Mouse (Mus musculus) forebrain, embryonic 10.5 days (tissue): Measurements from ENCODE around the gene Pmis2. TPM values are rescaled to one million over a fixed set of nuclear protein-coding genes. Genes with fewer than 3 reads are reported as not detected.

Source experiments
- DNase-seq: peaks from one replicate; pipeline ENCODE4 v3.0.0-alpha.2; 2017; ENCODE audit warnings: low spot score; ENCODE audit errors: extremely low spot score
- H3K27ac ChIP-seq: fragments of 300-500 bp; sonication (generic); 2 replicates; pipeline ENCODE4 v1.5.1; 2016; ENCODE audit warnings: mild to moderate bottlenecking
- H3K27me3 ChIP-seq: fragments of 300-500 bp; sonication (generic); 2 replicates; pipeline ENCODE4 v1.6.1; 2016; ENCODE audit warnings: mild to moderate bottlenecking; ENCODE audit not compliant: poor library complexity, severe bottlenecking
- H3K36me3 ChIP-seq: fragments of 300-500 bp; sonication (generic); replicated peaks from 2 replicates; pipeline ENCODE4 v1.6.1; 2016; ENCODE audit warnings: mild to moderate bottlenecking, moderate library complexity
- H3K4me1 ChIP-seq: fragments of 300-500 bp; sonication (generic); 2 replicates; pipeline ENCODE4 v1.6.1; 2016
- H3K4me3 ChIP-seq: fragments of 300-500 bp; sonication (generic); 2 replicates; pipeline ENCODE4 v1.5.1; 2016; ENCODE audit warnings: mild to moderate bottlenecking, moderate library complexity
- H3K9me3 ChIP-seq: fragments of 300-500 bp; sonication (generic); 2 replicates; pipeline ENCODE4 v1.6.1; 2016; ENCODE audit warnings: mild to moderate bottlenecking, moderate library complexity
- WGBS: fragments of 180-500 bp; shearing (Covaris S2); methylation state at CpG from one replicate; pipeline ENCODE4 v1.1.7; 2016; 5-methylcytosine and 5-hydroxymethylcytosine counted together
- polyA plus RNA-seq: library from polyadenylated mRNA; unstranded; fragments of >200 nt; fragmentation: Nextera tagmentation; extraction: Ambion mirVana; gene quantifications from 2 replicates; pipeline ENCODE4 v1.2.1, GENCODE M21; 2016

Gene Pmis2
- polyA plus RNA-seq, result not detected in 2 replicates

GRCm38 (mm10) chr7:30671480-30671879, at the start of gene Pmis2:
Gene Pmis2, minus strand, starts transcription at chr7:30671605.
- H3K9me3 ChIP-seq, result no peaks in the 10 kb centered on the region
- no peak within 1 kb of the TSS for H3K27ac ChIP-seq
- H3K4me1 ChIP-seq, result no peaks in the 10 kb centered on the region
- no peaks in the 10 kb centered on the region for H3K36me3 ChIP-seq
- no peak for DNase-seq
- WGBS, result 73% methylated on average over 9 of the region's 9 CpGs
- H3K27me3 ChIP-seq, result no peaks in the 10 kb centered on the region
- no peak within 1 kb of the TSS for H3K4me3 ChIP-seq

- H3K4me1 ChIP-seq, result peaks cover 27% of the 10 kb centered on the region
- DNase-seq, result no peak
- H3K27ac ChIP-seq, result no peak overlapping the region
- 98% methylated on average over 5 of the region's 5 CpGs for WGBS
- H3K36me3 ChIP-seq, result no peaks in the 10 kb centered on the region
- no peaks in the 10 kb centered on the region for H3K9me3 ChIP-seq
- peaks cover 48% of the 10 kb centered on the region for H3K27me3 ChIP-seq
- no peak overlapping the region for H3K4me3 ChIP-seq
Observed at GRCm38 (mm10) chr7:30719669-30720068, 48.3 kb upstream of the Pmis2 start.

DNA sequence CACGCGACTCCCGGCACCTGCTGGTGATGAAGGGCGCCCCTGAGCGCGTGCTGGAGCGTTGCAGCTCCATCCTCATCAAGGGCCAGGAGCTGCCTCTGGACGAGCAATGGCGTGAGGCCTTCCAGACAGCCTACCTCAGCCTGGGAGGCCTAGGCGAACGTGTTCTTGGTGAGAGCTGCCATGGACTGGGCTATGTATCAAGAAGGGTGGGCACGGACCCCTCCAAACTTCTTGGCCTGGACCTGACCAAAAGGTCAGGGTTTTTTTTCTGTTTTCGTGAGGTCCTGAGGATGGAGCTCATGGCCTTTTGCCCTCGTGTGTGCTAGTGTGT, 46.3 kb upstream of the Pmis2 start:
- H3K4me1 ChIP-seq, result peaks cover 14% of the 10 kb centered on the region

DNA sequence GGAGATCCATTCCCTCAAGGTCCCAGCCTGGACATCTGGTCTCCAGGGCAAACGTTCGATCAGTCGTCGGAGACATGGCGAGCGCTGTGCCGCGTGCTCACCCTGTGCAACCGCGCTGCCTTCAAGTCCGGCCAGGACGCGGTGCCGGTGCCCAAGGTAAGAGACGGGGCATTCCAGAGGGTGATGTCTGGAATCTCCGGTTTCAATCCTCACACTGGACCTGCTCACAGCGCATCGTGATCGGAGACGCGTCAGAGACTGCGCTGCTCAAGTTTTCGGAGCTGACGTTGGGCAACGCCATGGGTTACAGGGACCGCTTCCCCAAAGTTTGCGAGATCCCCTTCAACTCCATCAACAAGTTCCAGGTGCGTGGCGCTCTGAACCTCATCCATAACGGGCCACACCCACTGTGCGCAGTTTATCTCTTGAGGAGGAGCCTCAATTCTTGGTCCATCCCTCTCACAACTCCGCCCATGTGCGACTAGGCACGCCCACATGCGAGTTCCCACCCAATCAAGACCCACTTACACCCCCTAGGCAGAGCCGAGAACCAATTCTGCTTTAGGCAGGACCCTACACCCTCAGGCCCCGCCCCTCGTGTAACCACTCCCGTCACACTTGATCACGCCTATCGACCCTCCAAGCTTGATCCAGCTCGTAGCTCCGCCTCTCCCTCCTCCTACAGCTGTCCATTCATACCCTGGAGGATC, 45.8 kb upstream of the Pmis2 start:
- peak overlapping the region; percentile 54 for H3K4me3 ChIP-seq
- WGBS, result 1% methylated on average over 43 of the region's 43 CpGs
- peak; percentile 89 for DNase-seq
- H3K27me3 ChIP-seq, result peaks cover 49% of the 10 kb centered on the region
- H3K27ac ChIP-seq, result peak overlapping the region; percentile 62; the same call in 1 of the 2 replicates
- H3K4me1 ChIP-seq, result peaks cover 14% of the 10 kb centered on the region
- H3K9me3 ChIP-seq, result no peaks in the 10 kb centered on the region
- H3K36me3 ChIP-seq, result no peaks in the 10 kb centered on the region

More for the DNA sequence above, 46.3 kb upstream of the Pmis2 start:
- DNase-seq, result no peak
- H3K36me3 ChIP-seq, result no peaks in the 10 kb centered on the region
- no peaks in the 10 kb centered on the region for H3K9me3 ChIP-seq
- H3K4me3 ChIP-seq, result peak overlapping the region; percentile 54
- H3K27ac ChIP-seq, result peak overlapping the region; percentile 62; the same call in 1 of the 2 replicates
- 9% methylated on average over 14 of the region's 14 CpGs for WGBS
- peaks cover 49% of the 10 kb centered on the region for H3K27me3 ChIP-seq

- no peak for DNase-seq
- Histone ChIP-seq H3K27me3 (peaks cover 23% of the 10 kb centered on the region), H3K4me3 (no peak within 1 kb of the TSS), H3K27ac (no peak within 1 kb of the TSS), H3K9me3 (no peaks in the 10 kb centered on the region), H3K36me3 (no peaks in the 10 kb centered on the region), H3K4me1 (peaks cover 3% of the 10 kb centered on the region)
- WGBS, result 86% methylated on average over 3 of the region's 3 CpGs
Observed at GRCm38 (mm10) chr7:30711942-30712341, 40.5 kb upstream of the Pmis2 start, which contains the start of gene Atp4a. Gene Atp4a, plus strand, starts transcription at chr7:30712209.

DNA sequence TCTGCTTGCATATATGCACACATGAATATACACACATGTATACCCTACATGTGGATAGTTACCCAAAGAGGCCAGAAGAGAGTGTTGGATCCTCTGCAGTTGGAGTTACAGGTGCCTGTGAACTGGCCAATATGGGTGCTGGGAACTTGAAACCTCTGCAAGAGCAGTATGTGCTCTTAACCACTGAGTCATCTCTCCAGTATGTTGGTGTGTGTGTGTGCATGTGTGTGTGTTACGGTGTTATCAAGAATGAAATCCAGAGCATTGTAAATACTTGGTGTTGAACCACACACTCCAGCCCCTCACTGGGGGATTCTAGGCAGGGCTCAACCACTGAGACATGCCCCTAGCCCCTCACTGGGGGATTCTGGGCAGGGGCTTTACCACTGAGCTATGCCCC, 36.0 kb upstream of the Pmis2 start:
- no peak overlapping the region for H3K27ac ChIP-seq
- H3K36me3 ChIP-seq, result no peaks in the 10 kb centered on the region
- no peak overlapping the region for H3K4me3 ChIP-seq
- no peaks in the 10 kb centered on the region for H3K4me1 ChIP-seq
- no peaks in the 10 kb centered on the region for H3K9me3 ChIP-seq
- no peak for DNase-seq
- WGBS, result 88% methylated on average over 1 of the region's 1 CpGs
- no peaks in the 10 kb centered on the region for H3K27me3 ChIP-seq

- Histone ChIP-seq H3K27me3 (no peaks in the 10 kb centered on the region), H3K4me3 (no peak overlapping the region), H3K4me1 (no peaks in the 10 kb centered on the region), H3K36me3 (no peaks in the 10 kb centered on the region), H3K9me3 (no peaks in the 10 kb centered on the region), H3K27ac (no peak overlapping the region)
- WGBS, result 83% methylated on average over 8 of the region's 8 CpGs
- DNase-seq, result no peak
Observed at GRCm38 (mm10) chr7:30706214-30706882, 34.9 kb upstream of the Pmis2 start.

DNA sequence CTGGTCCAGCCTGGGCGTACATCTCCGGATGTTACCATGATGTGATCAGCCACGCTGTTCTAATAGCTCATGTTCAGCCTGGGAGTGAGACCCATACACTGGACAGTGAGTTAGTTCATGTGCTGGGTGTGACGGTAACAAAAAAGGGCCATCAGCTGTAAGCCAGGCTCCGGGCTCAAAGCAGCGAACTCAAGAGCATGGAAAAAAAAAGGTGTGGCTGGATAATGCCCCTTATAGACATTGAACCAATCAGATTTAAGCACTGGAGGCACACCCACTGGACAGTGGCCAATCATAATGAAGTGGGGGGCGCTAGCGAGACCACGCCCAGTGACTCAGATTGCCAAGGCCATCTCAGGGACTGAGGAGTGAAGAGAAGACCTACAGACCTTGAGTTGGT, 27.2 kb upstream of the Pmis2 start, which contains the start of gene 2200002J24Rik:
2200002J24Rik (plus strand) TSS at position 338 of the 400 bp plus-strand sequence.
- 47% methylated on average over 9 of the region's 9 CpGs for WGBS
- Histone ChIP-seq H3K4me3 (no peak within 1 kb of the TSS), H3K9me3 (no peaks in the 10 kb centered on the region), H3K27ac (no peak within 1 kb of the TSS), H3K27me3 (no peaks in the 10 kb centered on the region), H3K36me3 (no peaks in the 10 kb centered on the region), H3K4me1 (no peaks in the 10 kb centered on the region)
- DNase-seq, result no peak

DNA sequence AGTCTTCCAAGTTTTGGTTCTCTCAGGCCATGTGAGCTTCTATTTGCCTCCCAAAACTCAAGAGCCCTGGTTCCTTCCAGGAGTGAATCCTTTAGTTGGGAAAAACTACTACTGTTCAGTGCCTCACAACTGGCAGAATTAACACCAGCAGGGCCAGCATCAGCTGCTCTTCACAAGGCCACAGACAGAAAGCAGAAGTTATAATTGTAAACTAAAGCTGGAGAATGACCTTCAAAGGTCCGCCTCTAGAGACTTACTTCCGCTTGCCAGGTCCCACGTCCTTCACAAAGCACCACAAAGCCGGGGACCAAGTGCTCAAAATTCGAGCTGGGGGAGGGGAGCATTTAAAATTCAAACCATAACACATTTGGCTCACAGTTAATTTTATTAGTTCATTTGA, 26.7 kb upstream of the Pmis2 start:
- no peak for DNase-seq
- Histone ChIP-seq H3K36me3 (no peaks in the 10 kb centered on the region), H3K4me1 (no peaks in the 10 kb centered on the region), H3K4me3 (no peak overlapping the region), H3K9me3 (no peaks in the 10 kb centered on the region), H3K27me3 (no peaks in the 10 kb centered on the region), H3K27ac (no peak overlapping the region)
- WGBS, result 74% methylated on average over 5 of the region's 5 CpGs

DNA sequence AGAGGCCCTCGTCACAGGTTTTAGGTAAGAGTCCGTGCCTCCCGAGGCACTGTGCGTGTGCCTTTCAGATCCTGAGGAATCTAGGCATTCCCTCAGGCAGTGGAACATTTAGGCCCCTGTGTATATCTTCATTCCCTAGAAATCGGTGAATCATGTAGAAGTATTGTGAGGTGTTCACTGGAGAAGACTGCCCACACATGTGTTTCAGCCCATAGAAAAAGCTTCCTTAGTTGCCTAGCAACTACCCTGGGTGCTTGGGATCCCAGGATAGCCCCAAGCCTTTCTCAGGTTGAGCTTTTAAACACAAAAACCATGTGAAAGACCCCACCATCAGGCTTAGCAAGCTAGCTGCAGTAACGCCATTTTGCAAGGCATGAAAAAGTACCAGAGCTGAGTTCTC, 16.9 kb upstream of the Pmis2 start:
- Histone ChIP-seq H3K4me3 (no peak overlapping the region), H3K27ac (no peak overlapping the region), H3K27me3 (peaks cover 25% of the 10 kb centered on the region), H3K9me3 (no peaks in the 10 kb centered on the region), H3K4me1 (no peaks in the 10 kb centered on the region), H3K36me3 (no peaks in the 10 kb centered on the region)
- DNase-seq, result no peak
- 80% methylated on average over 6 of the region's 6 CpGs for WGBS

- H3K4me1 ChIP-seq, result no peaks in the 10 kb centered on the region
- WGBS, result 83% methylated on average over 2 of the region's 2 CpGs
- H3K36me3 ChIP-seq, result no peaks in the 10 kb centered on the region
- H3K4me3 ChIP-seq, result no peak overlapping the region
- no peak overlapping the region for H3K27ac ChIP-seq
- no peaks in the 10 kb centered on the region; the same call in 1 of the 2 replicates for H3K9me3 ChIP-seq
- no peak for DNase-seq
- H3K27me3 ChIP-seq, result peaks cover 23% of the 10 kb centered on the region
Observed at GRCm38 (mm10) chr7:30683425-30683824, 12.0 kb upstream of the Pmis2 start.

DNA sequence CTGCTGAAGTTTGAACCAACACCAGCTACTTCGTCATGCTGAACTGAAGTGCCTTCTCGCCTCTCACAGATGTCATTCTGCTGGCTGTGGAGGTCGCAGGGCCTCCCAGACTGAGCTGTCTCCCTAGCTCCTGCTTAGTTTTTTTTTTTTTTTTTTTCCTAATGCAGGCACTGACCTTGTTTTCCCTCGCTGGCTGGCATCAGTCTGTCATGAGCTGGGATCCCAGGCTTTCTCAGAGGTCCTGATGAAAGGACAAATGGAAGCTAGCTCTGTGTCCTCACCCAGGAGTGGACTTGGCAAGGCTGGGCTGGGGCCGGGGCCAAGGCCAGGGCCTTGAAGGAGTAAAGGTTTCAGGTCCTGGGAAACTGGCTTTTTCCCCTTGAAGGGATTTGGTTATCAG, 10.5 kb upstream of the Pmis2 start:
- Histone ChIP-seq H3K36me3 (no peaks in the 10 kb centered on the region), H3K27ac (no peak overlapping the region), H3K9me3 (no peaks in the 10 kb centered on the region; the same call in 1 of the 2 replicates), H3K4me1 (no peaks in the 10 kb centered on the region), H3K27me3 (peaks cover 8% of the 10 kb centered on the region), H3K4me3 (no peak overlapping the region)
- 79% methylated on average over 5 of the region's 5 CpGs for WGBS
- DNase-seq, result no peak

GRCm38 (mm10) chr7:30678263-30678975, 7.0 kb upstream of the Pmis2 start:
- no peak for DNase-seq
- Histone ChIP-seq H3K36me3 (no peaks in the 10 kb centered on the region), H3K27me3 (no peaks in the 10 kb centered on the region), H3K4me1 (no peaks in the 10 kb centered on the region), H3K9me3 (no peaks in the 10 kb centered on the region; the same call in 1 of the 2 replicates), H3K27ac (no peak overlapping the region), H3K4me3 (no peak overlapping the region)
- WGBS, result 74% methylated on average over 5 of the region's 5 CpGs
